Comparison of ENCODE assay signal across 8 mouse cellular contexts in genomic region chr12:103995292-103996072, GRCm38 (mm10). TPM values are rescaled to one million over a fixed set of nuclear protein-coding genes. Genes with fewer than 3 reads are reported as not detected.
A peak's percentile ranks its signal among the peaks of the same experiment; 100 is the strongest.
DNase-seq lines count a peak whose midpoint lies in the region; ATAC-seq and TF ChIP-seq lines count a peak whose summit lies in the region.

No protein-coding gene starts in this region.

- H3K9ac ChIP-seq in intestine, postnatal 0 days (ENCODE audit: low read depth, low read length): no peak overlapping the region

- no peak overlapping the region for H3K4me2 ChIP-seq in intestine, postnatal 0 days (replicated peaks; ENCODE audit: low read depth)

- no peak for ATAC-seq in intestine, postnatal 0 days
- ATAC-seq in monocyte, adult 5-6 weeks (replicated peaks; ENCODE audit: insufficient number of reproducible peaks, low FRiP score, low TSS enrichment, poor library complexity, severe bottlenecking): 0 out of 2 replicates have a peak, but pooled peaks have one; percentile 34

- H3K4me1 ChIP-seq in intestine, postnatal 0 days (replicated peaks; ENCODE audit: control insufficient read depth, insufficient read depth, low read length): no peaks in the 10 kb centered on the region

- TF ChIP-seq CTCF in intestine, postnatal 0 days (IDR thresholded peaks at IDR 0.05; ENCODE audit: low read depth): peak; percentile 87

- 41% methylated on average over 5 of the region's 5 CpGs for WGBS in intestine, postnatal 0 days

- H3K4me3 ChIP-seq in intestine, postnatal 0 days (ENCODE audit: low read depth, low read length): no peak overlapping the region

- intact Hi-C loops in left cerebral cortex, postnatal 25 days (cut with DNase I): loop anchor here (1.0 to 2.0 kb wide), 2 partner anchors 74 to 423 kb away; no protein-coding TSS in a partner anchor

- no peaks in the 10 kb centered on the region for H3K27me3 ChIP-seq in intestine, postnatal 0 days (replicated peaks; ENCODE audit: control insufficient read depth, insufficient read depth, low read length)
- H3K27me3 ChIP-seq in splenic B cell, adult 2 months (ENCODE audit: control insufficient read depth, insufficient read depth, low read length, poor library complexity, severe bottlenecking): no peaks in the 10 kb centered on the region

- no peak overlapping the region for H3K27ac ChIP-seq in intestine, postnatal 0 days (ENCODE audit: low read depth, low read length)

- DNase-seq in ovary, postnatal 10 days (ENCODE audit: low spot score): peak; percentile 50
- DNase-seq in ovary, adult 18-20 months (ENCODE audit: low spot score): no peak
- peak; percentile 42 for DNase-seq in brain, embryonic 18.5 days (ENCODE audit: low read depth, low spot score)
- peak; percentile 65 for DNase-seq in forelimb bud, embryonic 11.5 days (ENCODE audit: low read depth, low spot score)
- peak; percentile 85 to 88 for DNase-seq in left cerebral cortex, postnatal 25 days (ENCODE audit: low spot score in 2 of 2)
- DNase-seq in splenic B cell, adult 2 months (ENCODE audit: low read depth, low spot score): peak; percentile 69

- no peaks in the 10 kb centered on the region for H3K9me3 ChIP-seq in intestine, postnatal 0 days (ENCODE audit: control insufficient read depth)

- no peaks in the 10 kb centered on the region for H3K36me3 ChIP-seq in intestine, postnatal 0 days (ENCODE audit: control insufficient read depth, insufficient read depth)
- H3K36me3 ChIP-seq in splenic B cell, adult 2 months (ENCODE audit: control insufficient read depth, insufficient read depth, low read length, poor library complexity, severe bottlenecking): no peaks in the 10 kb centered on the region

RNA-seq across cellular contexts. Expression of gene Serpina11, which starts 5.7 kb away (rescaled TPM):
- not detected in 2 replicates for polyA plus RNA-seq in intestine, postnatal 0 days (2015; fragmentation: Nextera tagmentation; extraction: Ambion mirVana)
- not detected for total RNA-seq in left cerebral cortex, postnatal 25 days (2021)
- total RNA-seq in monocyte, adult 5-6 weeks (2017): 0.48 to 1.6 TPM in 2 of 3 replicates, not detected in the other

RNA-seq across cellular contexts. Expression of gene Serpina9, which starts 18.1 kb away (rescaled TPM):
- polyA plus RNA-seq in intestine, postnatal 0 days (2015; fragmentation: Nextera tagmentation; extraction: Ambion mirVana): not detected in 2 replicates
- total RNA-seq in left cerebral cortex, postnatal 25 days (2021): 1 to 10 TPM in 1 of 2 experiments, under 1 TPM in 1; 0.60 to 8.6 TPM
- total RNA-seq in monocyte, adult 5-6 weeks (2017): not detected in 3 replicates

RNA-seq across cellular contexts. Expression of gene Serpina1e, which starts 36.7 kb away (rescaled TPM):
- polyA plus RNA-seq in intestine, postnatal 0 days (2015; fragmentation: Nextera tagmentation; extraction: Ambion mirVana): 177 and 211 TPM in 2 replicates
- not detected for total RNA-seq in left cerebral cortex, postnatal 25 days (2021)
- total RNA-seq in monocyte, adult 5-6 weeks (2017): not detected in 3 replicates

RNA-seq across cellular contexts. Expression of gene Serpina12, which starts 48.8 kb away (rescaled TPM):
- not detected in 2 replicates for polyA plus RNA-seq in intestine, postnatal 0 days (2015; fragmentation: Nextera tagmentation; extraction: Ambion mirVana)
- not detected for total RNA-seq in left cerebral cortex, postnatal 25 days (2021)
- not detected in 3 replicates for total RNA-seq in monocyte, adult 5-6 weeks (2017)
